10 mouse cellular contexts compared by ENCODE assay signal in genomic region chr5:33953471-33954185, GRCm38 (mm10). TPM values are rescaled to one million over a fixed set of nuclear protein-coding genes. Genes with fewer than 3 reads are reported as not detected.
DNase-seq lines count a peak whose midpoint lies in the region; ATAC-seq and TF ChIP-seq lines count a peak whose summit lies in the region.
"Had no signal": no experiment of that assay in that cellular context is flagged by ENCODE, and none has a peak within 500 bp of the region (broad histone marks: within the 10 kb centered on the region; RNA-seq: fewer than 3 reads in every experiment).

No protein-coding gene starts in this region.

- WGBS in forebrain, embryonic 13.5 days = 89% methylated on average over 17 of the region's 17 CpGs
- 86% methylated on average over 17 of the region's 17 CpGs for WGBS in forebrain, embryonic 10.5 days
- WGBS in neural tube, embryonic 15.5 days = 84% methylated on average over 17 of the region's 17 CpGs

- H3K9ac ChIP-seq in forebrain, embryonic 13.5 days = no peak overlapping the region
- no peak overlapping the region for H3K9ac ChIP-seq in neural tube, embryonic 15.5 days (replicated peaks)
- H3K9ac ChIP-seq: midbrain, embryonic 12.5 days had no signal

- 0 out of 2 replicates have a peak overlapping the region, but pooled peaks have one; percentile 3 for H3K4me3 ChIP-seq in forebrain, embryonic 13.5 days
- H3K4me3 ChIP-seq in forebrain, embryonic 10.5 days = no peak overlapping the region
- peak overlapping the region; percentile 51 for H3K4me3 ChIP-seq in left cerebral cortex, adult 2 months
- H3K4me3 ChIP-seq in neural tube, embryonic 15.5 days (replicated peaks) = peak overlapping the region; percentile 26
- H3K4me3 ChIP-seq: midbrain, embryonic 12.5 days had no signal

- TF ChIP-seq CTCF in left cerebral cortex, adult 2 months (IDR thresholded peaks at IDR 0.05) = no peak

- no peaks in the 10 kb centered on the region for H3K36me3 ChIP-seq in forebrain, embryonic 13.5 days (ENCODE audit: poor library complexity, severe bottlenecking)
- no peaks in the 10 kb centered on the region for H3K36me3 ChIP-seq in forebrain, embryonic 10.5 days (replicated peaks)
- H3K36me3 ChIP-seq in neural tube, embryonic 15.5 days = no peaks in the 10 kb centered on the region
- H3K36me3 ChIP-seq: midbrain, embryonic 12.5 days had no signal

- no peak for DNase-seq in forebrain, embryonic 10.5 days (ENCODE audit: extremely low spot score, low spot score)
- DNase-seq in left cerebral cortex, adult 2 months (ENCODE audit: extremely low spot score in 1 of 2, low spot score in 2 of 2) = no peak
- DNase-seq in left cerebral cortex, postnatal 4 days = no peak
- DNase-seq in cerebellum, postnatal 36 days = peak; percentile 10 to 29
- DNase-seq in left cerebral cortex, adult 8-10 months (ENCODE audit: low spot score in 2 of 2) = no peak

- H3K4me2 ChIP-seq in forebrain, embryonic 13.5 days = no peak overlapping the region
- H3K4me2 ChIP-seq in neural tube, embryonic 15.5 days = peak overlapping the region; percentile 34
- H3K4me2 ChIP-seq: liver, embryonic 11.5 days; midbrain, embryonic 12.5 days had no signal

- no peaks in the 10 kb centered on the region for H3K4me1 ChIP-seq in forebrain, embryonic 13.5 days
- no peaks in the 10 kb centered on the region for H3K4me1 ChIP-seq in forebrain, embryonic 10.5 days
- no peaks in the 10 kb centered on the region for H3K4me1 ChIP-seq in neural tube, embryonic 15.5 days
- H3K4me1 ChIP-seq: midbrain, embryonic 12.5 days had no signal

- no peak overlapping the region for H3K27ac ChIP-seq in forebrain, embryonic 13.5 days
- H3K27ac ChIP-seq in forebrain, embryonic 10.5 days = no peak overlapping the region
- peak overlapping the region; percentile 55 for H3K27ac ChIP-seq in left cerebral cortex, adult 2 months
- H3K27ac ChIP-seq in neural tube, embryonic 15.5 days (replicated peaks) = no peak overlapping the region
- H3K27ac ChIP-seq: midbrain, embryonic 12.5 days had no signal

- intact Hi-C loops in left cerebral cortex, adult 2 months (cut with DNase I) = loop anchor here (10.0 kb wide), 1 partner anchor 279 kb away; no protein-coding TSS in a partner anchor
- intact Hi-C loops in left cerebral cortex, postnatal 4 days (cut with DNase I) = no loop called here

- ATAC-seq in forebrain, embryonic 13.5 days = no peak
- ATAC-seq in neural tube, embryonic 15.5 days (ENCODE audit: low FRiP score) = no peak

- no peaks in the 10 kb centered on the region for H3K27me3 ChIP-seq in forebrain, embryonic 13.5 days
- H3K27me3 ChIP-seq in forebrain, embryonic 10.5 days (ENCODE audit: poor library complexity, severe bottlenecking) = no peaks in the 10 kb centered on the region
- no peaks in the 10 kb centered on the region for H3K27me3 ChIP-seq in neural tube, embryonic 15.5 days (replicated peaks)
- H3K27me3 ChIP-seq: midbrain, embryonic 12.5 days had no signal

- peaks cover 24% of the 10 kb centered on the region for H3K9me3 ChIP-seq in forebrain, embryonic 13.5 days (replicated peaks)
- peaks cover 27% of the 10 kb centered on the region for H3K9me3 ChIP-seq in forebrain, embryonic 10.5 days
- no peaks in the 10 kb centered on the region for H3K9me3 ChIP-seq in neural tube, embryonic 15.5 days (replicated peaks)

RNA-seq across cellular contexts. Expression of gene Nelfa, which starts 17.4 kb away (rescaled TPM):
- 50.9 and 55.6 TPM in 2 replicates for polyA plus RNA-seq in forebrain, embryonic 13.5 days (2015; fragmentation: Nextera tagmentation; extraction: Ambion mirVana)
- polyA plus RNA-seq in forebrain, embryonic 10.5 days (2016; fragmentation: Nextera tagmentation; extraction: Ambion mirVana) = 86.9 and 89.9 TPM in 2 replicates
- total RNA-seq in left cerebral cortex, adult 2 months (2021) = 10 to 100 TPM; 20.9 to 23.4 TPM
- 10 to 100 TPM; 23.3 to 24.3 TPM for total RNA-seq in left cerebral cortex, postnatal 4 days (2021)
- 33.8 and 43.9 TPM in 2 replicates for polyA plus RNA-seq in neural tube, embryonic 15.5 days (2015; fragmentation: Nextera tagmentation; extraction: Ambion mirVana)
- total RNA-seq in left cerebral cortex, adult 8-10 months (2022) = 10 to 100 TPM; 18.5 to 19.9 (median 18.9) TPM

RNA-seq across cellular contexts. Expression of gene Gm1673, which starts 29.6 kb away (rescaled TPM):
- polyA plus RNA-seq in forebrain, embryonic 13.5 days (2015; fragmentation: Nextera tagmentation; extraction: Ambion mirVana) = 477 and 493 TPM in 2 replicates
- polyA plus RNA-seq in forebrain, embryonic 10.5 days (2016; fragmentation: Nextera tagmentation; extraction: Ambion mirVana) = 256 and 263 TPM in 2 replicates
- 10 to 100 TPM; 77.4 to 86.2 TPM for total RNA-seq in left cerebral cortex, adult 2 months (2021)
- 100 to 1,000 TPM; 238 to 239 TPM for total RNA-seq in left cerebral cortex, postnatal 4 days (2021)
- 459 and 621 TPM in 2 replicates for polyA plus RNA-seq in neural tube, embryonic 15.5 days (2015; fragmentation: Nextera tagmentation; extraction: Ambion mirVana)
- 10 to 100 TPM; 78.3 to 86.0 (median 79.2) TPM for total RNA-seq in left cerebral cortex, adult 8-10 months (2022)
- total RNA-seq: neutrophil, adult 5-6 weeks had no signal

RNA-seq across cellular contexts. Expression of gene Nat8l, which starts 42.2 kb away (rescaled TPM):
- polyA plus RNA-seq in forebrain, embryonic 13.5 days (2015; fragmentation: Nextera tagmentation; extraction: Ambion mirVana) = 3.2 and 3.7 TPM in 2 replicates
- polyA plus RNA-seq in forebrain, embryonic 10.5 days (2016; fragmentation: Nextera tagmentation; extraction: Ambion mirVana) = 1.5 and 1.6 TPM in 2 replicates
- total RNA-seq in left cerebral cortex, adult 2 months (2021) = 100 to 1,000 TPM; 215 to 217 TPM
- total RNA-seq in left cerebral cortex, postnatal 4 days (2021) = 10 to 100 TPM; 40.4 to 41.3 TPM
- 4.8 and 6.4 TPM in 2 replicates for polyA plus RNA-seq in neural tube, embryonic 15.5 days (2015; fragmentation: Nextera tagmentation; extraction: Ambion mirVana)
- 100 to 1,000 TPM; 199 to 235 (median 210) TPM for total RNA-seq in left cerebral cortex, adult 8-10 months (2022)

Comparison
In these comparisons a context has a peak if more than half of its experiments do, and no peak if none do; other contexts are left out.
1. RNA of gene Nat8l, which starts 42.2 kb away (total RNA-seq): 215 to 217 TPM in left cerebral cortex, adult 2 months and 199 to 235 TPM in left cerebral cortex, adult 8-10 months; 40.4 to 41.3 TPM in left cerebral cortex, postnatal 4 days; every median in the first group is over 4 times any median in the second.
2. DNase-seq: peak in cerebellum, postnatal 36 days (2 of 2); none in forebrain, embryonic 10.5 days (single experiment), left cerebral cortex, adult 2 months (0 of 2), left cerebral cortex, postnatal 4 days (single experiment) and left cerebral cortex, adult 8-10 months (0 of 2).